In the genomic region with DNA sequence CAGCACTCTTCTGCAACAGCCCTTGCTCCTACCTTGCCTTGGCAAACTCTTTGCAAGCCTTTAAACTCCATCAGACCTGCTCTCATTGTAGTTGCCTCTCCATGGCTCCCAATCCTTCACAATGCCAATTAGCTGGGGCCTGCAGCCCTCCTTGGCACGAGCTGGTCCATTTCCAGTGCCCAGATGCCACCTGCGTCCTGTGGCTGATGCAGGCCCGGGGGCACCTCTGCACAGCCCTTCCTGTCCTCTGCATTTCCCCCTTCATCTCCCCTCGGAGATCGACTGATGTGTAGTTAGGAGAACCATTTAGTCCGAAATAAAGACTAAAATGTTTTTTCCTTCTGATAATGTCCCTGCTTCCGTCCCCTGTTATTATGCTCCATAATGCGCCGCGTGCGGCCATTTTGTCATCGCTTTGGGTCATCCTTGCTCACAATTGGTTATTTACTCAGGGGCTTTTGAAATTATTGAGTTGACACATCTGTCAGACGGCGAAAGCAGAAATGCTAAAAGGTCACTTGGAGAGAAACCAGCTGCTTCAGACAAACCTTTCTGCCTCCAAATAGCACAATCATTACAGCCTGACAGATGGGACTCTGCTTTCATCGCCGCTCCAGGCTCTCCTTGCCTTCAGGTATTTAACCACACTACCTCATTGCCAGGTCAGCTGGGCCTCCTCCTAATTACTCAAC, we compare ENCODE assay signal across 14 mouse cellular contexts.
A peak's percentile ranks its signal among the peaks of the same experiment; 100 is the strongest.
DNase-seq lines count a peak whose midpoint lies in the region; ATAC-seq and TF ChIP-seq lines count a peak whose summit lies in the region.
"Had no signal": no experiment of that assay in that cellular context is flagged by ENCODE, and none has a peak within 500 bp of the region (broad histone marks: within the 10 kb centered on the region; RNA-seq: fewer than 3 reads in every experiment).

No protein-coding gene starts in this region.

- DNase-seq in forebrain, embryonic 10.5 days (ENCODE audit: extremely low spot score, low spot score): no peak
- no peak for DNase-seq in forebrain, postnatal 0 days
- peak; percentile 6 for DNase-seq in lung, postnatal 36 days
- no peak for DNase-seq in lung, adult 2 months
- peak; percentile 32 for DNase-seq in mesoderm, embryonic 11.5 days (ENCODE audit: low read depth, low spot score)
- peak; percentile 67 for DNase-seq in retina, postnatal 1 day
- DNase-seq in ovary, postnatal 36 days (ENCODE audit: low spot score): no peak
- DNase-seq in liver: no peak
- DNase-seq: cerebellum, postnatal 14 days; gastrocnemius, adult 2 months; spleen, adult 18-20 months had no signal

- no peaks in the 10 kb centered on the region for H3K27me3 ChIP-seq in forebrain, embryonic 10.5 days (ENCODE audit: poor library complexity, severe bottlenecking)
- no peaks in the 10 kb centered on the region for H3K27me3 ChIP-seq in forebrain, postnatal 0 days (ENCODE audit: insufficient read depth, low read length)
- H3K27me3 ChIP-seq: heart, embryonic 13.5 days; intestine, embryonic 15.5 days had no signal

- TF ChIP-seq POLR2A in lung, adult 2 months (IDR thresholded peaks at IDR 0.05; ENCODE audit: borderline replicate concordance, extremely low read depth, low read depth, low read length): no peak

- H3K9ac ChIP-seq in forebrain, postnatal 0 days: no peak overlapping the region
- H3K9ac ChIP-seq: heart, embryonic 13.5 days; intestine, embryonic 15.5 days had no signal

- no peak for ATAC-seq in forebrain, postnatal 0 days
- ATAC-seq: intestine, embryonic 15.5 days had no signal

- 87% methylated on average over 16 of the region's 16 CpGs for WGBS in forebrain, embryonic 10.5 days
- 65% methylated on average over 16 of the region's 16 CpGs for WGBS in forebrain, postnatal 0 days
- 75% methylated on average over 16 of the region's 16 CpGs for WGBS in lung, adult 2 months

- TF ChIP-seq CTCF in forebrain, postnatal 0 days (IDR thresholded peaks at IDR 0.05; ENCODE audit: low read depth): no peak
- no peak for TF ChIP-seq CTCF in lung, adult 2 months (IDR thresholded peaks at IDR 0.05; ENCODE audit: insufficient read depth, low read length)

- no peak overlapping the region for H3K4me3 ChIP-seq in forebrain, embryonic 10.5 days
- H3K4me3 ChIP-seq in forebrain, postnatal 0 days (ENCODE audit: low read depth, low read length): no peak overlapping the region
- H3K4me3 ChIP-seq in lung, adult 2 months (replicated peaks; ENCODE audit: extremely low read depth, low read depth, low read length): no peak overlapping the region
- H3K4me3 ChIP-seq: gastrocnemius, adult 2 months; heart, embryonic 13.5 days; intestine, embryonic 15.5 days had no signal

- peak overlapping the region; percentile 56; the same call in 1 of the 2 replicates for H3K27ac ChIP-seq in forebrain, embryonic 10.5 days
- H3K27ac ChIP-seq in forebrain, postnatal 0 days (ENCODE audit: low read depth, low read length): no peak overlapping the region
- H3K27ac ChIP-seq: gastrocnemius, adult 2 months; heart, embryonic 13.5 days; intestine, embryonic 15.5 days had no signal

- no peak overlapping the region for H3K4me2 ChIP-seq in forebrain, postnatal 0 days (ENCODE audit: low read depth)
- H3K4me2 ChIP-seq: heart, embryonic 13.5 days; intestine, embryonic 15.5 days had no signal

- H3K36me3 ChIP-seq in forebrain, embryonic 10.5 days (replicated peaks): no peaks in the 10 kb centered on the region
- H3K36me3 ChIP-seq in forebrain, postnatal 0 days (ENCODE audit: insufficient read depth): no peaks in the 10 kb centered on the region
- H3K36me3 ChIP-seq: G1E; heart, embryonic 13.5 days; intestine, embryonic 15.5 days had no signal

- H3K4me1 ChIP-seq in forebrain, embryonic 10.5 days: 0 out of 2 replicates have a peak, but pooled peaks cover 7% of the 10 kb centered on the region
- no peaks in the 10 kb centered on the region for H3K4me1 ChIP-seq in forebrain, postnatal 0 days (ENCODE audit: insufficient read depth)
- no peaks in the 10 kb centered on the region for H3K4me1 ChIP-seq in lung, adult 2 months (ENCODE audit: control insufficient read depth, insufficient read depth, low read length)
- H3K4me1 ChIP-seq: intestine, embryonic 15.5 days had no signal

- H3K9me3 ChIP-seq in forebrain, embryonic 10.5 days: no peaks in the 10 kb centered on the region
- no peaks in the 10 kb centered on the region for H3K9me3 ChIP-seq in forebrain, postnatal 0 days (ENCODE audit: low read length)
- H3K9me3 ChIP-seq: G1E; heart, embryonic 13.5 days; intestine, embryonic 15.5 days had no signal

Comparison
In these comparisons a context has a peak if more than half of its experiments do, and no peak if none do; other contexts are left out.
1. DNase-seq: peak in lung, postnatal 36 days (single experiment), mesoderm, embryonic 11.5 days (single experiment) and retina, postnatal 1 day (single experiment); none in forebrain, embryonic 10.5 days (single experiment), forebrain, postnatal 0 days (single experiment), lung, adult 2 months (single experiment), ovary, postnatal 36 days (single experiment) and liver (single experiment).